13 mouse cellular contexts compared by ENCODE assay signal in genomic region chr6:95202291-95202790, GRCm38 (mm10).
A peak's percentile ranks its signal among the peaks of the same experiment; 100 is the strongest.
DNase-seq lines count a peak whose midpoint lies in the region; ATAC-seq and TF ChIP-seq lines count a peak whose summit lies in the region.
"Had no signal": no experiment of that assay in that cellular context is flagged by ENCODE, and none has a peak within 500 bp of the region (broad histone marks: within the 10 kb centered on the region; RNA-seq: fewer than 3 reads in every experiment).

No protein-coding gene starts in this region.

- no peak for TF ChIP-seq EP300 in lung, postnatal 0 days (IDR thresholded peaks at IDR 0.05)

- 23% methylated on average over 6 of the region's 6 CpGs for WGBS in intestine, embryonic 14.5 days
- WGBS in intestine, embryonic 16.5 days, result 33% methylated on average over 6 of the region's 6 CpGs
- 14% methylated on average over 6 of the region's 6 CpGs for WGBS in forebrain, embryonic 11.5 days
- WGBS in limb, embryonic 10.5 days, result 56% methylated on average over 6 of the region's 6 CpGs
- WGBS in neural tube, embryonic 11.5 days, result 34% methylated on average over 6 of the region's 6 CpGs
- 24% methylated on average over 6 of the region's 6 CpGs for WGBS in lung, postnatal 0 days

- H3K4me3 ChIP-seq in intestine, embryonic 14.5 days (ENCODE audit: low read depth, low read length), result no peak overlapping the region
- H3K4me3 ChIP-seq in intestine, embryonic 16.5 days (ENCODE audit: low read length), result no peak overlapping the region
- no peak overlapping the region for H3K4me3 ChIP-seq in forebrain, embryonic 11.5 days (ENCODE audit: low read depth, low read length)
- no peak overlapping the region for H3K4me3 ChIP-seq in limb, embryonic 10.5 days
- H3K4me3 ChIP-seq in neural tube, embryonic 11.5 days (ENCODE audit: low read depth, low read length), result no peak overlapping the region
- H3K4me3 ChIP-seq in lung, postnatal 0 days (ENCODE audit: low read depth, low read length), result no peak overlapping the region
- H3K4me3 ChIP-seq: erythroblast, embryonic 14.5 days; left cerebral cortex, adult 2 months; stomach, embryonic 15.5 days had no signal

- ATAC-seq in intestine, embryonic 14.5 days (replicated peaks; ENCODE audit: low FRiP score, low TSS enrichment, low read depth), result no peak
- ATAC-seq in intestine, embryonic 16.5 days, result no peak
- peak; percentile 76 for ATAC-seq in forebrain, embryonic 11.5 days (replicated peaks; ENCODE audit: low FRiP score)
- peak; percentile 81 for ATAC-seq in neural tube, embryonic 11.5 days (ENCODE audit: insufficient read depth, low FRiP score, low TSS enrichment)
- no peak for ATAC-seq in lung, postnatal 0 days

- TF ChIP-seq CTCF in lung, postnatal 0 days (IDR thresholded peaks at IDR 0.05), result no peak

- no peaks in the 10 kb centered on the region for H3K9me3 ChIP-seq in intestine, embryonic 14.5 days (ENCODE audit: control insufficient read depth, low read length)
- H3K9me3 ChIP-seq in intestine, embryonic 16.5 days (ENCODE audit: control insufficient read depth, low read length), result no peaks in the 10 kb centered on the region
- no peaks in the 10 kb centered on the region for H3K9me3 ChIP-seq in forebrain, embryonic 11.5 days (ENCODE audit: control insufficient read depth, low read length)
- H3K9me3 ChIP-seq in limb, embryonic 10.5 days (replicated peaks), result no peaks in the 10 kb centered on the region
- H3K9me3 ChIP-seq in neural tube, embryonic 11.5 days (ENCODE audit: control insufficient read depth, low read length), result no peaks in the 10 kb centered on the region
- H3K9me3 ChIP-seq in lung, postnatal 0 days (ENCODE audit: low read length), result no peaks in the 10 kb centered on the region
- H3K9me3 ChIP-seq: stomach, embryonic 15.5 days had no signal

- peaks cover 3% of the 10 kb centered on the region; the same call in 1 of the 2 replicates for H3K4me1 ChIP-seq in intestine, embryonic 14.5 days (replicated peaks; ENCODE audit: control insufficient read depth, insufficient read depth, low read length)
- H3K4me1 ChIP-seq in intestine, embryonic 16.5 days (ENCODE audit: control insufficient read depth, insufficient read depth, low read length), result no peaks in the 10 kb centered on the region
- peaks cover 8% of the 10 kb centered on the region for H3K4me1 ChIP-seq in forebrain, embryonic 11.5 days (replicated peaks; ENCODE audit: control insufficient read depth, insufficient read depth, low read length)
- peaks cover 14% of the 10 kb centered on the region for H3K4me1 ChIP-seq in limb, embryonic 10.5 days
- 0 out of 2 replicates have a peak, but pooled peaks cover 5% of the 10 kb centered on the region for H3K4me1 ChIP-seq in neural tube, embryonic 11.5 days (ENCODE audit: control insufficient read depth, insufficient read depth, low read length)
- H3K4me1 ChIP-seq in lung, postnatal 0 days (ENCODE audit: insufficient read depth, low read depth, low read length), result no peaks in the 10 kb centered on the region
- H3K4me1 ChIP-seq: stomach, embryonic 15.5 days had no signal

- no peaks in the 10 kb centered on the region for H3K27me3 ChIP-seq in intestine, embryonic 14.5 days (replicated peaks; ENCODE audit: control insufficient read depth, insufficient read depth, low read length)
- H3K27me3 ChIP-seq in intestine, embryonic 16.5 days (replicated peaks; ENCODE audit: control insufficient read depth, insufficient read depth, low read length), result no peaks in the 10 kb centered on the region
- H3K27me3 ChIP-seq in forebrain, embryonic 11.5 days (ENCODE audit: control insufficient read depth, insufficient read depth, low read length), result no peaks in the 10 kb centered on the region; the same call in 1 of the 2 replicates
- H3K27me3 ChIP-seq in limb, embryonic 10.5 days (ENCODE audit: low read depth, poor library complexity, severe bottlenecking), result no peaks in the 10 kb centered on the region
- no peaks in the 10 kb centered on the region for H3K27me3 ChIP-seq in neural tube, embryonic 11.5 days (ENCODE audit: control insufficient read depth, insufficient read depth, low read length)
- no peaks in the 10 kb centered on the region for H3K27me3 ChIP-seq in lung, postnatal 0 days (replicated peaks; ENCODE audit: insufficient read depth, low read length)
- H3K27me3 ChIP-seq: stomach, embryonic 15.5 days had no signal

- H3K9ac ChIP-seq in intestine, embryonic 14.5 days (ENCODE audit: low read length), result no peak overlapping the region
- H3K9ac ChIP-seq in intestine, embryonic 16.5 days (ENCODE audit: low read depth, low read length), result no peak overlapping the region
- no peak overlapping the region for H3K9ac ChIP-seq in forebrain, embryonic 11.5 days (ENCODE audit: low read length)
- H3K9ac ChIP-seq in neural tube, embryonic 11.5 days (ENCODE audit: low read length), result peak overlapping the region; percentile 3; the same call in 1 of the 2 replicates
- H3K9ac ChIP-seq in lung, postnatal 0 days (replicated peaks; ENCODE audit: low read depth), result no peak overlapping the region
- H3K9ac ChIP-seq: stomach, embryonic 15.5 days had no signal

- no peak overlapping the region for H3K27ac ChIP-seq in intestine, embryonic 14.5 days (ENCODE audit: low read depth)
- H3K27ac ChIP-seq in intestine, embryonic 16.5 days (ENCODE audit: low read length), result no peak overlapping the region
- H3K27ac ChIP-seq in forebrain, embryonic 11.5 days (ENCODE audit: low read depth, low read length), result peak overlapping the region; percentile 71
- peak overlapping the region; percentile 50; the same call in 1 of the 2 replicates for H3K27ac ChIP-seq in limb, embryonic 10.5 days
- H3K27ac ChIP-seq in neural tube, embryonic 11.5 days (ENCODE audit: low read depth, low read length), result peak overlapping the region; percentile 84
- no peak overlapping the region for H3K27ac ChIP-seq in lung, postnatal 0 days (ENCODE audit: low read length)
- H3K27ac ChIP-seq: left cerebral cortex, adult 2 months; stomach, embryonic 15.5 days had no signal

- H3K4me2 ChIP-seq in intestine, embryonic 14.5 days (ENCODE audit: low read length), result 0 out of 2 replicates have a peak overlapping the region, but pooled peaks have one; percentile 12
- H3K4me2 ChIP-seq in intestine, embryonic 16.5 days (ENCODE audit: low read depth, low read length), result no peak overlapping the region
- H3K4me2 ChIP-seq in forebrain, embryonic 11.5 days (ENCODE audit: low read depth, low read length, severe bottlenecking), result peak overlapping the region; percentile 37; the same call in 1 of the 2 replicates
- H3K4me2 ChIP-seq in neural tube, embryonic 11.5 days (ENCODE audit: low read depth), result peak overlapping the region; percentile 18
- H3K4me2 ChIP-seq in lung, postnatal 0 days (replicated peaks; ENCODE audit: low read depth, low read length), result no peak overlapping the region
- H3K4me2 ChIP-seq: stomach, embryonic 15.5 days had no signal

- DNase-seq in intestine, embryonic 14.5 days (ENCODE audit: low spot score), result peak; percentile 59
- DNase-seq in forebrain, embryonic 11.5 days (ENCODE audit: low spot score), result peak; percentile 69
- DNase-seq in limb, embryonic 10.5 days (ENCODE audit: low spot score), result no peak
- peak; percentile 69 for DNase-seq in neural tube, embryonic 11.5 days (ENCODE audit: low spot score)
- DNase-seq in ovary, postnatal 14 days (ENCODE audit: low spot score), result no peak
- no peak for DNase-seq in cerebellum, adult 8-10 months
- DNase-seq in lung, postnatal 0 days (ENCODE audit: low spot score), result no peak
- DNase-seq: B cell, adult 2 months; kidney, adult 2 months had no signal

- H3K36me3 ChIP-seq in intestine, embryonic 14.5 days (ENCODE audit: control insufficient read depth, insufficient read depth, low read length), result no peaks in the 10 kb centered on the region
- H3K36me3 ChIP-seq in intestine, embryonic 16.5 days (ENCODE audit: control insufficient read depth, insufficient read depth, low read length), result no peaks in the 10 kb centered on the region
- H3K36me3 ChIP-seq in forebrain, embryonic 11.5 days (ENCODE audit: control insufficient read depth, insufficient read depth, low read length), result no peaks in the 10 kb centered on the region
- H3K36me3 ChIP-seq in limb, embryonic 10.5 days, result no peaks in the 10 kb centered on the region
- H3K36me3 ChIP-seq in neural tube, embryonic 11.5 days (ENCODE audit: control insufficient read depth, insufficient read depth, low read length), result no peaks in the 10 kb centered on the region
- no peaks in the 10 kb centered on the region for H3K36me3 ChIP-seq in lung, postnatal 0 days (ENCODE audit: insufficient read depth, low read length)
- H3K36me3 ChIP-seq: stomach, embryonic 15.5 days had no signal

Comparison
In these comparisons a context has a peak if more than half of its experiments do, and no peak if none do; other contexts are left out.
1. H3K4me2 ChIP-seq: peak in intestine, embryonic 14.5 days (single experiment), forebrain, embryonic 11.5 days (single experiment) and neural tube, embryonic 11.5 days (single experiment); none in intestine, embryonic 16.5 days (single experiment) and lung, postnatal 0 days (single experiment).
2. ATAC-seq: peak in forebrain, embryonic 11.5 days (single experiment) and neural tube, embryonic 11.5 days (single experiment); none in intestine, embryonic 14.5 days (single experiment), intestine, embryonic 16.5 days (single experiment) and lung, postnatal 0 days (single experiment).
3. DNase-seq: peak in intestine, embryonic 14.5 days (single experiment), forebrain, embryonic 11.5 days (single experiment) and neural tube, embryonic 11.5 days (single experiment); none in limb, embryonic 10.5 days (single experiment), ovary, postnatal 14 days (single experiment), cerebellum, adult 8-10 months (single experiment) and lung, postnatal 0 days (single experiment).
4. H3K27ac ChIP-seq: peak in forebrain, embryonic 11.5 days (single experiment), limb, embryonic 10.5 days (single experiment) and neural tube, embryonic 11.5 days (single experiment); none in intestine, embryonic 14.5 days (single experiment), intestine, embryonic 16.5 days (single experiment) and lung, postnatal 0 days (single experiment).